Mouse (Mus musculus) ES-E14 (cell line): Measurements from ENCODE around the gene Ada.

Experiments used
- CHD2 ChIP-seq: IDR thresholded peaks from 2 replicates; pipeline ENCODE4 v1.6.1; 2014; ENCODE audit warnings: mild to moderate bottlenecking, low read depth, low read length, inconsistent platforms
- HCFC1 ChIP-seq: IDR thresholded peaks from 2 replicates; pipeline ENCODE4 v1.6.1; 2012; ENCODE audit warnings: low read length, inconsistent platforms, borderline replicate concordance; ENCODE audit not compliant: insufficient read depth
- MAFK ChIP-seq: IDR thresholded peaks from 2 replicates; pipeline ENCODE4 v1.6.1; 2014; ENCODE audit warnings: mild to moderate bottlenecking, low read depth, low read length, inconsistent platforms; ENCODE audit not compliant: insufficient read depth
- ZC3H11A ChIP-seq: IDR thresholded peaks from 2 replicates; pipeline ENCODE4 v1.6.1; 2012; ENCODE audit warnings: low read depth, mild to moderate bottlenecking, inconsistent platforms, low read length, borderline replicate concordance
- ZNF384 ChIP-seq: IDR thresholded peaks from 2 replicates; pipeline ENCODE4 v1.6.1; 2012; ENCODE audit warnings: low read depth, low read length, inconsistent platforms

- no peak for TF ChIP-seq HCFC1
- TF ChIP-seq ZNF384 = no peak
- no peak for TF ChIP-seq ZC3H11A
- TF ChIP-seq MAFK = no peak
- TF ChIP-seq CHD2 = no peak
Observed at GRCm38 (mm10) chr2:163703599-163704260, 46.3 kb downstream of the Ada start.
